Mouse (Mus musculus) kidney, postnatal 14 days (tissue): ENCODE measurements around the gene Prmt3.

Source experiments
- DNase-seq: peaks from one replicate; pipeline ENCODE4 v3.0.0; 2022; ENCODE audit warnings: mixed read lengths

The Prmt3 gene

DNA sequence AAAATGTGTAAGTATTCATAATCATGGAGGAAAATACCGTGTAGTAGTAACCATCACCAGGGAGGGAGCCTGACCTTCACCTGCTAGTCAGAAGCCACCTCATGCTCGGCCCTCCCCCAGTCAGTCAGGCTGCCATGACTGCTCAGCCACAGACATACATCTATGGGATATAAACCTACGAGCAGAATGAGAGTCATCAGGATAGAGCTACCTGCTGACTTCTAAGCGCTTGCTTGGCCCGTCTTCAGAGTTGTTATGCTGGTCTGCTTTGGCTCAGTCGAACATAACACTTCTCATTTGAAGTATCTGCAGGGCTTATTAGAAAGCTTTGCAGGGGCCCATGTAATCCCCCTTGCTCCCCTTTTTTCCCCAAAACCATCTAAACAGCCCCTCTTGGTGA is 25.4 kb downstream of the Prmt3 start:
- DNase-seq: no peak

DNA sequence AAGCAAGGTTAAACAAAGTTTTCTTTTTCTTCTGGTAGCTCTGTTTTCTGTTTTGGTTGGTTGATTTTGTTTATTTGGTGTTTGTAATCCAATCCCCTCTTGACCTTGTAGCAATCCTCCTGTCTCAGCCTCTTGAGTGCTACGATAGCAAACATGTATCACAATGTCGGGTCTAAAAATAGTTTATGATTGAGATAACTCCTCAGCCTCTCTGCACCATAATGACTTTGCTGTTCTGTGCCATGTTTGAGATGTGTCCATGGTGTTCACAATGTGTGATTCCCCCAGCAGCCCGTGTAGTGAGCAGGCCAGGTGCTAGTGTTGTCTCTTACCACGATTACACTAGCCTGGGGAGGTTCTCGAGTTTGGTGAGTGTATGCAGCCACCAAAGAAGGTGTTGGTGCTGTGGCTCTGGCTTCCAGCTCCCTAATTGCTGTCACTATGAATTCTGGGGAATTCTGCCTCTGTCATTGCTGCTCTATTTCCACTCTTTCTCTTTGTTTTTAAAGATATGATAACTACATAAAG is 26.6 kb downstream of the Prmt3 start:
- DNase-seq: no peak

DNA sequence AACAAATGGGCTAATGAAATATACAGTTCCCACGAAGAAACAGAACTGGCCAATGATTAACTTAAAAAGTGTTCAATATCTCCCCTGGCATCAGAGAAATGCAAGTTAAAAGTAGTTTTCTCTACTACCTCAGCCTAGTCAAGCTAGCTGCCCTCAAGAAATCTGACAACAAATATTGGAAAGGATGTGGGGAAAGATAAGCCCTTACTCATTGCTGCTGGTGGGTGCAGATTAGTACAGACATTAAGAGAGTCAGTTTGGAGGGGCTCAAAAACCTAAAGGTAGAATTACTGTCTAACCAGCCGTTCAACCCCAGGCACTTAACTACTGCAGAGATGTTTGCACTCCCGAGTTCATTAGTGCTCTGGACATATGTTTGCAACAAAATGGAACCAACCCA is 27.5 kb downstream of the Prmt3 start:
- no peak for DNase-seq

DNA sequence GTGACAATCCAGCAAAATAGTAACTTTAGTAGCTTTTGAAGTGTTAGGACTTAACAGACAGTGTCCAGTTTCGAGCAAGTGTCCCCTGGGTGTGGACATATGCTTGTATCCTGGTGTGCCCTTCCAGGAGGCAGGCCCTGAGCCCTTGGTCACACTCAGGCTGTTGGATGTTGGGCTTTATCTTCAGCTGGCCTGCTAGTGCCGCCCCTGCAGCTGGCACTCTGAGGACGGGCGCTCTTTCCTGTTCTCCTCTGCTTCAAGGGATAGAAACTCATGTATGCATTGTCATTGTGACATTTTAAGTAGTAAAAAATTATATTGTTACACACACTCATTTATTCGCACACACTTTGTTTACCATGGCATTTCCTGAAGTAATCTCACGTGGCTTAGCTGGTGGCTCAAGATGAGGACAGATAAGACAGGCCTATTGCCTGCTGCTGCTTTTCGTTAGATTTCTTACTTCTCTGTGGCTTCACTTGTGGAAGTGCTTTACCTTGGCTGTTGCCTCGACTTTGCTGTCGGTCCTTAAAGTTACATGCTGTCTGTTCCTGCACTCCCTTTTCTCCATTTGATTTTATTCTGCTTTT is 29.0 kb downstream of the Prmt3 start:
- no peak for DNase-seq

DNA sequence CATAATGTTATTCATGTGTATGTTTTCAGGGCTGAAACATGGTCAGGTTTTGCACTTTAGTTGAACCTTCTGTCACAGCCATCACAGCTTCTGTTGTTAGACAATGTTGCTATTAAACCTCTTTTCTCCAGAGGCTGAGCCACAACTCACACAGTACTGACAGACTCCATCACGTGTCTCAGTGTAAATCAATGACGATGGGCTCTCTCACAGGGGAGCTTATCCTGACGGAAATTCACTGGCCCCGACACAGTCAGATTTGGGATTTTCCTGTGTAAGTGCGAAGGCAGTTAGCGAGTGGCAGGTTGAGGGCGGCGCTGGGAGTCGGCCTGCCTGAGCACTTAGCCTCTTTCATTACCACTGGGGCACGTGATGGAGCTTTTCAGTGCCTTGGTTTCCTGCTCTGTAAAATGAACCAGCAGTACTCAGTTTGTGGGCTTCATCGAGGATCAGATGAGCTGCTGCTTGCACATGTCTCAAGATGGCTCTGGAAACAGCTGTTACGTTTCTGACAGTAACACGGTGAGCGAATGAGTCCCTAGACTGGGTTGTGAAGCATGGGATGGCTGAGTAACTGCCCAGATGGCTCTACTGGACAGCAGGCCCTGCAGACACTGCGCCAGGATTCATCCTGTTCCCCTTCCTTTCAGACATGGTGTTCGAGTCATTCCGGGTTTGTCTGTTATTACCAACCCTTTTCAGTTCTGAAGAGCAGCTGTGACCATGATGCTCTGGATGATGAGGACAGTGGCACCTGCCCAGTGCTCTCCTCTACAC is 29.9 kb downstream of the Prmt3 start:
- DNase-seq: no peak

DNA sequence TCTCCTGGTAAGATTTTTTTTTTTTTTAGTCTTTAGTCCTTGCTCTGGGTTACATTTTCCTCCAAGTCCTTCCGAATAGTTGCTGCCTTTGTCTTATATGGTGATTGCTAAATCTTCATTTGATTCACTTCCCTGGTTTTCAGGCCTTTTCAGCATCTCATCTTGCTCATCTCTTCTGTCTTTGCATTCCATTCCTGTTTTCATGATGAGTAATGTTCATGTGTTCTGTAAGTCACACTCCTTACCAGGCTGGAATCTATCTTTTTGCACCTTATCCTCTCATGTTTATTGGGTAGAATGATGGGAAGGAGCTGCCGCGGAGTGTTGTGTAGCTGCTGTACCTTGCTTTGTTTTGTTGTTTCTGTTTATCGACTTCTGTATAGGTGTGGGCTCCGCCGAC is 31.0 kb downstream of the Prmt3 start:
- DNase-seq: no peak

DNA sequence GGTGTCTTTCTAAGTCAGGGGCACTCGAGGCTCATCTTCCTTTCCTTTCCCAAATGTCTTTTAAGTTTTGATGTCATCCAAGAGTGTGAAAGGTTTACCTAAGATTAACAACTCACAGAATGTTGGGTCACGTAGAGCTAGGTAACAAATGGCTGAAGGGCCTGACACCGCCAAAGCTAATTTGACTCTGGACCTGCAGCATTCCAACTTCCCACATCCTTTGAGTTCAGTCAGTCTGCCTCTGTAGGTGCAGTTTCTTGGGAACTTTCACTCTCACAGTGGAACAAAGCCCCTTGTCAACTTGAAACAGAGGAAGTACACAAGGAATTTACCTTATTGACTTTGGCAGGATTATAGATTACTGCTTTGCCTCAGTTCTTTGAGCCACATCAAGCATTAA is 31.4 kb downstream of the Prmt3 start:
- DNase-seq: no peak

DNA sequence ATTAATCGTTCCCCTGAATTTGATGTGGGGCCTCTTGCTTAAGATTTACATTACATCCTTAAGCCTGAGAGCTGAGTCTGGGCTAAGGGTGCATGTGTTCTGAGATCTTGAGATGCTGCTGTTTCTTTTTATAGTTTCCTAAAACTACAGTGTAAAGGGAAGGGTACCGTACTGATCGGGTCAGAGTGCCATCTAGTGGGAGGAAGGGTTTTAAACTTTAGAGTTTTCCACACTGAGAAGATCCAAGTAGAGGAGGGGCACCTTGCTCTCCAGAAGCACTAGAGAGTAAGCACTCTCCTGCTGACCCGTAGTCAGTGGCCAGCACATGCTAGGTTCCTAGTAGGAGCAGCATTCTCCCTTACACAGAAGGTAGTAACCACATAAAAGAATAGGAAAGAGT is 33.2 kb downstream of the Prmt3 start:
- peak; percentile 12 for DNase-seq

DNA sequence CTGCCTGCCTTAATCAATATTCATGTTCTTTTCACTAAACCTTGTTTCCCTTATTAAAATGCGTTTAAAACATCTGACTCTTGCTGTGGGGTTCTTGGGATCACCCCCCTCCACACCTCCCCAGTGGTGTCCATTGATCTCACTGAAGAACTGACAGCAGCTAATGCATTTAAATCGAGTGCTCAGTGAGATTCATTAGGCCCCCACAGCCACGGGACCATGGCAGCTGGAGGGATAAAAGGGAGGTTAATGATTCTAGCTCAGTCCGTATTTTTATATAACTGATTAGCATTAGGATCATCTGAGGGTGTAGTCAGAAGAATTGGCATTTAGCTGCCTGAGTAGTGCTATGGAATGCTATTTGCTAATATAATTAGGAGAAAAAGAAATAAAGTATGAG is 41.2 kb downstream of the Prmt3 start:
- no peak for DNase-seq

DNA sequence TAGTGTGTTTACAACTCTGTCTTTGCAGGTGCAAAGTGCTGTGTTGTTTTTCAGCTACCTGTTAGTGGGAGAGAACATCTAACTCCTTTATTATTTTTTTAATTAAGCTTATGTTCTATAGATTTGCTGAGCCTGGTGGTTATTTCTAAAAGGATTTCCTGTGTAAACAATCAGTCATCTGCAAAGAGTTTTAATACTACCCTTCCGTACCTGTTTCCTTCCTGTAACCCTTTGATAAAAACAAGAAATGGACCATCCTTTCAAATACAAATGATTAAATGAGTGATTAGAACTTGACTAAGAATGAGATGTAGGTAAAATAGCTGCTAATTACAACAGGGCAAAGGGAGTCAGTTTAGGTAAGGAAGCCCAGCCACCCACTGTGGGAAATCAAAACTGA is 43.2 kb downstream of the Prmt3 start:
- DNase-seq: no peak

DNA sequence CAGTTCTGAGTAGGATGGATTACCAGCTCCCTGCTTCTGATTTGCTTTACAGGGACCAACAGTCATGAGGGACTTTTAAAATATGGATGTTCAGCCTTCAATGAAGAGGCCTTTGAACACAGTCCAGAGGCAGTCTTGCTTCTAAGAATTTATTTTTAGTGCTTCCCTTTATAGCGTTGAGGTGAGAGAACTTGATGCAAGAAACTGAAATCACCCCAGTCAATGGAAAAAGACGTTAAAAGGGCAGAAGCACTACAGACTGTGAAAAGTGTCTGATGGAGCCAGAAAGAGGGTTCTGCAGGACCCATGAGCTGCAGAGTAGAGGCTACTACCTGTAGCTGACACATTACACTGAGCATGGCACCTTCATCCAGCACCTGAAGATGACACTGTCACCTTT is 43.9 kb downstream of the Prmt3 start:
- no peak for DNase-seq

DNA sequence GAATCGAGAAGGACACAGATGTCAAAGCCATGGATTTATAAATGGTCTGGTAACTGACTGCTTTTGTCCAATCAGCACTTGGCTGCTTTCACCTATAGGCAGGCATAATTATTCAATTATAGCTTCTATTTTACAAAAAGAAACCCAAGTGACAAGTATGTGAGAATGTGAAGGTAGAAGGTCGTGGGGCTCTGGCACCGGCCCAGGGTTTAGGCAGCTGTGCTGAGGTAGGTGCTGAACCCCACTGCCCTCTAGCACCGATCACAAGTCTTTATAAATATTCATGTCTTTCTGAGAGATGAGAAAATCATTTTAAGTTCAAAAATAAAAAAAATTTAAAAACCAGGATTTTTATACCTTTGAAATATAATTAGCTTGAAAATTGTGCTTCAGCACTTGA is 45.4 kb downstream of the Prmt3 start:
- no peak for DNase-seq

DNA sequence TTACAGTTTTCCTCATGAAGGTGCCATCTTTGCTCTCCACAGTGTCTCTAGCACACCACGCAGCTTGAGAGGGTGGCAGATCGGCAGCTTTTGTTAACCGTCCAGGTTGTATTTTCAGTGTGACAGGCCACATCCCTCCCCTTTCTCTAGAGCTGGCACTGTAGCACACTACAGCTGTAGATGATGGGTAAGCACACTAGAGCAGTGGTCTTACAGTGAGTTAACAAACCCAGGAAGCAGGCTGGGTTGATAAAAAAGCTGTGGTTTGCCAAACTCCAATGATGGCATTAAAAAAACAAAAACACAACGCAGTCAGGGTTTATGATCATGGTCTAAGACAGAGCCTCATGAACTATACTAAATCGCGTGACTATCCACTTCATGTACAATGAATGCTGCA is 45.9 kb downstream of the Prmt3 start:
- DNase-seq: no peak

DNA sequence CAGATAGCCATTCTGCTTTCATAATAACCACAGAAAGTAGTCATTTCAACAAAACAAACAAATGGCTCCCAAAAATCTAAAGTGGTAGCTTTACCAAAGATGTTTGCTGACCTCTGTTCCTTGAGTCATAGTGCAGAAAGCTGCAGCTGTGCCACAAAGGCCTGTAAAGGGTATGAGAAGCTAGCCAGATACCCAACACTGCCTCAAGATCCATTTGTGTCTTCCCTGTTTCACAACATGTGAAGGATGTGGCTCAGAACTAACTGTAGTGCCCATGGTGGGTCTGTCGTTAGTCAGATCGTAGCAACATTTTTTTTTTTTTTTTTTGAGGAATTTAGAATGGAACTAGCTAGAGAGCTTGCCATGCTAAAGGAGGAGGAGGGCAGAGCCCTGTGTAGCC is 46.4 kb downstream of the Prmt3 start:
- no peak for DNase-seq

DNA sequence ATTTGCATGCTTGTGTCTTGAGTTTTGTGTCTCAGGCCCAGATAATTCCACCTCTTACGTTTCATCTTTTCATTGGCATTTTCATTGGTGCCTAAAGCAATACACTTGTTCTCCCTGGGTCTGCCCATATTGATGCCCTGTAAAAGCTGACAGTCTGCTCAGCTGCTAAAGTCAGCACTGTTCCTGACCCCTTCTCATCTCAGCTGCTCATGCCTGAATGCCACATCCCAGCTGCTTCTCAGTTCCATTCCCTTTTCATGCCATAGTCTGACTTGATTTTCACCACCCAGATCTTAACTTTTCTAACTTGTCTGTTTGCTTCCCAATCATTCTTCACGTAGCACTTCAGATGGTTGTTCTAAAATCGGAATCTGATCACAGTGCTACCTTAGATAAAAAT is 47.3 kb downstream of the Prmt3 start:
- no peak for DNase-seq

DNA sequence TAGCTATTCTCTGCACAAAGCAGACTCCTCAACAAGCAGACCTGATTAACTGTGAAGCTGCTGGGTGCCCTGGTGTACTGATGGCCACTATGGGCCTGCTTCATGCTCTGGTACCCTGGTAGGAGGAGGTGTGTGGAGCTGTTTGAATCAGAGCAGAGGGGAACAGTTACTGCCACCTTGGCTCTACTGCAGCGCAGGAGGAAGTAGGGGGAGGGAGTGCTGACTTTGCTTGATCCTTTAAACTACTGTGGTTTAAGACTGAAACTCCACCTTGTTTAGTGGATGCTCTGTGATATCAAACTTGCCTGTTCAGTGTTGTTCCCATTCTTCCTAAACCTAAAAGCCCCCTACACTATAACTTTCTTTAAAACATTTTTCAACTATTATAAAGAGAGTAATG is 49.8 kb downstream of the Prmt3 start:
- DNase-seq: no peak

DNA sequence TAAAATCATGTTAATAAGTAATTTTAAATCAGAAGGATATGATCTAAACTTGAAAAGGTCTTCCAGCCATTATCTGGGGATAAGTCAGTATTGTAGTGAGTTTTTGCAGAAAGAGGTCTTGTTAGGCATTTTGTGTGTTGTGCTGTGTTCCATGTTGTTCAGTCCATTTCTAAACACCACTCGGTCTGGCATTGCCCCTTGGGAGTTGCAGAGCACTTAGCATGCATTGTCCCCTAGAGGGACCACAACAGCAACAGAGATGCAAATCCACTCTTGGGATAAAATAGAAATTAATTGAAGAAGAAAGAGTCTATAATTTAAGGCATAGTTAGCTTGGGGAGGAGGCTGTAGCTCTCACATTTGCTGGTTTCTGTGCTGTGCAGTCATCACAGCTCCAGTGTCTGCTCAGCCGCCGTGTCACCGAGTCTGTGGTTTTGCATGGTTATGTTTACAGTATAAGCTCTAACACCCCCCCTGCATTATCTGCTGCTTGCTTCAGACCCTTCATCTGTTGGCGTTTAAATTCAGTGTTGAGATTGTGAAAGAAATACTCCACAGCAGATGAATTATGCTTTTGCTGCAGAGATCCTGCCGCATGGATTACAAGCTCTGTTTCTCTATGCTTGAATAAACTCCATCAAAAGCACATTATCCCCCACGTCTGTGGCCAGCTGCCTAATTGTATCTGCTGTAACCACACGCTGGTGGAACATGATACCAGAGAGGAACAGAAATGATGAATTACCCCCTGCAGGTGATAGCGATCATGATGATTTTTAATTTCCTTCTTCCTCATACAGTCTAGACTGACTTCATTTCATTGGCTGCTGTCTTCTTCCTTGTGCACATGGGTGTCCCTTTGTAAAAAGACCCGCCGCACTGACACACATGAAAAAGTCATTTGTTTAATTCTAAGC is 64.5 kb downstream of the Prmt3 start:
- no peak for DNase-seq

DNA sequence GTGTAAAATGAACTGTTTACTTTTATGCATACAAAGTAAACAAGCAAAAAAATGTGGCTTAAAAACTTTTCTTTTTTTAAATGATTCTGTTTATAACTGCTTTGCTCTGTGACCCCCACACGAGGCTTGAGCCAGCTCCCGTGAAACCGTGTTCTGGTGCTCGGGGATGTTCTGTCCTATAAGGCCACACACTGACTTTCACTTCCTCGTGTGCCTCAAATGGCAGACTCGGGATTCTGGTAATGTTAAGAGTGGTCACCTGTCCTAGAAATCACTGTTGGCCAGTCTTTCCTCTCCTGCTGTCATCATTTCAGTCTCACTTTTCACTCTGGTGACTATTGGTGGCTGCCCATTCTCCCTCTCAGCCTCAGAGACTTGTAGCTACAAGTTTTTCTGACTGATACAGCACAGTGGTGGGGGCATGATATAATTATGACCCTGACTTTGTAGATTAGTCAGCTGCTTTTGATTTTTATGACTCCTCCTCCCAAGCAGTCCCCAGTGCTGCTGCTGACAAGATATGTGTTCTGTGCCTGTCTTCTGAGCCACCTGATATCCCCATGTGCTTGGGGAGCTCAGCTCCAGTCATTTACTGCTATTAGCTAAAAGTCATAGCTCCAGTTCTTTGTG is 65.3 kb downstream of the Prmt3 start:
- no peak for DNase-seq

DNA sequence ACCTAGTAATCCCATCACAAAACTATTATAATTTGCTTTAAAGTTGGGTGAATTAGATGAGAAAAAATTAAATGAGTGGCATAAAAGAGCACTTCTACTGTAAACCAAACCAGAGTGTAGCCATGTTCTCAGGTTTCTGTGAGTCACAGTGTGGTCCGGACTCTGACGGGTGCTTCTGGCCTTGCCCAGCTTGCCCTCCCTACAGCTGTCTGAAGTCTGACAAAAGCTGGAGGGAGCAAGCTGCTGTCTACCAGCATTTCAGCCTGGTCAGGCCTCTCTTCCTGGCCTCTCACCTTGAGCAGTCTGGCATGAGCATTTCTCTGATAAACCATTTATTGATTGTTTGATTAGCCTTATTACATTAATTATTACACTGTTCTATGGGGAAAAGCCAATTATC is 69.8 kb downstream of the Prmt3 start:
- no peak for DNase-seq

DNA sequence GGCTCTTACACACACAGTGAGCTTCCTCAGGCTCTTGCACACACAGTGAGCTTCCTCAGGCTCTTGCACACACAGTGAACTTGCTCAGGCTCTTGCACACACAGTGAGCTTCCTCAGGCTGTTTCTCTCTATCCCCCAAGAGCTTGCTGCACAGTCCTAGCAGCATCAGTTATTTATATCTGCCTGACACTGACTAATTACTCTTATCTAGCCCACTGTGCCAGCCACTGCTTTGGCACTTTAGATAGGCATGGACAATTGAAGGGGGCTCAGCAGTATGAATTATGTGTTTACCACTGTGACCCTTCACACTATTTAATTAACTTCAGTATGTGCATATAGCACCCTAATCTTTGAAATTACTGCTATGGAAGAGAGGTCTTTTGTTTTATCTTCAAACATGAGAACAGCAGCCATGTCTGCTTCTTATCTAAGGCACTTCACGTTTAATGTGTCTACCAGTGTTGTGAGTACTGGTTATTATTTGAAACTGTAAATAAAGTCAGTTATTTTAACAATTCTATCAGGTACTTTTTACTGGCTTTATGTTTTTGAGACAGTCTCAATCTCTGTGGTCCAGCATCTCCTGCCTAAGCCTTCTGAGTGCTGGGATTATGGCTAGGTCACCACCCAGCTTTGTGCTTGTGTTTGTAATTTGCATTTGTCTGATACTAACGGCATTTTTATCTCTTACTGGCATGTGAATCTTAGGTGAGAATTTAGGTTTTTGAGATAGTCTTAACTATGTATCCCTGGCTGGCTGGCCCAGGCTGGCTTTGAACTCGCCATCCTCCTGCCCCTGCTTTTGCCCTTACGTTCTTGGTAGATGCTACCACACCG is 75.4 kb downstream of the Prmt3 start:
- DNase-seq: no peak

DNA sequence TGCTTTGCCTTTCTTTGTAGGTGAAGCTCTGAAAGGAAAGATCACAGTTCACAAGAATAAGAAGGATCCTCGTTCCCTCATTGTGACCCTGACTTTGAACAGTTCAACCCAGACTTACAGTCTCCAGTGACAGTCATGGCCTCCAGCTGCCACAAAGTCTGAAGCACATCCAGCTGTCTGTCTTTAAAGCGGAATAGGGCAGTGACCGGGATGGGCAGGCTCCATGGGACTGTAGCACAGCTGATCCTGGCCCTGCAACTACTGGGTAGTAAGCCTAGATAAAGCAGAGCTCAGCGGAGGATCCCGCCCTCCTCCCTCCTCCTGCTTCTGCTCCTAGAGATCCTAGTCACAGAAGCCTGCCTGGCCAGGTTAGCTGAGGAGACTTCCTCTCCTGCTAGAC is 79.2 kb downstream of the Prmt3 start:
- DNase-seq: peak; percentile 12

DNA sequence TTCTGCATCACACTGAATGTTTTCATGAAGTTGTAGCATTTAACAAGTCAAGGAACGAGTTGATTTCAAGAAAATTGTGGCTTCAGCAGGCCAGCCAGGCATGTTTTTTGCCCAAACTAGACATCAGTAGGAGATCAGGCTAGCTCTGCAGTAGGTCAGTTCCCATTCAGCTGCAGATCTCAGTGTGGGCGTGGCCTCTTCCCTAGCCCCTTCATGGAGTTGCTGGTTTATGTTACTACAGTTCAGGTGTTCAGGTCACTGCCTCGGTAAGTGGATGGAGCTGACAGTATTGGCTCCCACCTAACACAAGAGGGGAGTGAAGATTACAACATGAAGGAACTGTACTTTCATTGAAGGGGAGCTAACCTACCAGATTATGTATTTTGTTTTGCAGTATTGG is 80.1 kb downstream of the Prmt3 start:
- no peak for DNase-seq
